Mouse (Mus musculus): ENCODE results near the gene P2rx7.

GRCm38 (mm10) chr5:122636958-122637357 lies 6.8 kb upstream of the P2rx7 start:
- TF ChIP-seq MYOD1 (IDR thresholded peaks at IDR 0.05; ENCODE audit: control insufficient read depth, insufficient read length, low read depth), result peak; percentile 45
- TF ChIP-seq CTCF (IDR thresholded peaks at IDR 0.05; ENCODE audit: control insufficient read depth, insufficient read depth, insufficient read length), result no peak
- TF ChIP-seq FOSL1 (IDR thresholded peaks at IDR 0.05; ENCODE audit: insufficient read depth, low read length, poor library complexity, severe bottlenecking), result no peak
- no peak for TF ChIP-seq USF1 (IDR thresholded peaks at IDR 0.05; ENCODE audit: low read depth)
- TF ChIP-seq CEBPB (IDR thresholded peaks at IDR 0.05; ENCODE audit: low read depth), result no peak
- no peak for TF ChIP-seq MAX (IDR thresholded peaks at IDR 0.05)
